Mouse (Mus musculus) NIH3T3 (cell line): ENCODE data around the gene Blcap.

Experiments used
- DNase-seq: peaks from one replicate; pipeline ENCODE4 v3.0.0-alpha.2; 2012; ENCODE audit warnings: low read depth

Gene Blcap

GRCm38 (mm10) chr2:157519452-157519851, 51.6 kb downstream of the Blcap start:
- no peak for DNase-seq

- DNase-seq, result no peak
These were observed 52.6 kb downstream of the Blcap start for GRCm38 (mm10) chr2:157518451-157518850.

GRCm38 (mm10) chr2:157517526-157517925, 53.5 kb downstream of the Blcap start:
- DNase-seq, result no peak

- no peak for DNase-seq
These were observed 56.7 kb downstream of the Blcap start for GRCm38 (mm10) chr2:157514353-157514752.

GRCm38 (mm10) chr2:157513737-157514208, 57.3 kb downstream of the Blcap start:
- peak; percentile 15 for DNase-seq

GRCm38 (mm10) chr2:157512859-157513258, 58.2 kb downstream of the Blcap start:
- no peak for DNase-seq

- no peak for DNase-seq
These were observed 61.0 kb downstream of the Blcap start for GRCm38 (mm10) chr2:157510031-157510430.

GRCm38 (mm10) chr2:157509182-157509581, 61.9 kb downstream of the Blcap start:
- no peak for DNase-seq

GRCm38 (mm10) chr2:157506779-157507178, 64.3 kb downstream of the Blcap start:
- DNase-seq, result no peak
